Mouse (Mus musculus): ENCODE measurements around the gene Rpl19.

Gene Rpl19

DNA sequence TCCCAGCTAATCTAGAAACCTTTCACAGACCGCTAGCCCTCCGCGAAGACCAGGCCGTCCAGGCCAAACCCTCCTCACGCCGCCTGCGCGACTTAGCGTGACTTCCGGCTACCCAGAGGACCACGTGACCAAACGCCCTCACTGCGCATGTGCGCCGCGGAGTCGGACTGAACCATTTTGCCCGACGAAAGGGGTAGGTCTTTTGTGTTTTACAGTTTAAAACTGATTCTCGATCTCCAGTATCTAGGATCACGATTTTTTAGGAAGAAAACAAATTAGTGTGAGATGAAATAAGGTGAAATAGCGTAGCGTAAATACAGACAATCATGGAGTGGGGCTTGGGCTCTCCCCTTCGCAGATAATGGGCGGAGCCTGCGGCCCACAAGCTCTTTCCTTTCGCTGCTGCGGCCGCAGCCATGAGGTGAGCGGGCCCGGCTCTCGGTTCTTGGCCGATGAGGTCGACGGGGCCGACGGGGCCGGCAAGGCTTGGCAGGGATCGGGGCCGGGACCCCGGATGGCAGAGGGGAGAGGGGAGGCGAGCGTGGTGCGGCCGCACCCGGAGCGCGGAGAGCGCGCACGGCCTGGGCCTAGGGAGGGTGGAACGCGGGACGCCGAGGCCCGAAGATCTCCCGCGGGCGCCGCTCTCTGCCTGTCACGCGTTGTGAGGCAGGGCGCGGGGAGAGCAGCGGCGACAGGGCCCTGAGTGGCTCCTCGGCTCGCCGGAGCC is at the start of gene Rpl19:
TSS of gene Rpl19 (plus strand) at position 141 of the 727 bp plus-strand sequence.
- in situ Hi-C loops (cut with MseI, MboI): no loop called here

DNA sequence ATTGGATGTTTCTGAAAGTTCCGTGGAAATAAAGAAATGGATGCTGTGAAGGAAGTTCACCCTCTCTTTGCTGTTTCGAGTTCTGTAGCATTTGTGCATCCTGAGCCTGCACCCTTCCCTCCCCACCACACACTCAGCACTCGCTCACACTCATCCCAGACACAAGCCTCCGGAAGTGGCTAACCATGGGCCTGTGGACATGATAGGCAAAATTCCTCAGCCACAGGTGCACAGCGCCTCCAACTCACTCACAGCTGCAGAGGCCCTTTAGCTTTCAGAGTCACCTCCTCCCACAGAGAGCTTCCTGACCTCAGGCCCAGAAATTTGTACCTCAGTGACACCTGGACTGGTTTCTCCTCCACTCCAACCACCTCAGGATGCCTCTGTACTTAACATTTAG is 48.7 kb upstream of the Rpl19 start:
- in situ Hi-C loops (cut with MseI, MboI): no loop called here

DNA sequence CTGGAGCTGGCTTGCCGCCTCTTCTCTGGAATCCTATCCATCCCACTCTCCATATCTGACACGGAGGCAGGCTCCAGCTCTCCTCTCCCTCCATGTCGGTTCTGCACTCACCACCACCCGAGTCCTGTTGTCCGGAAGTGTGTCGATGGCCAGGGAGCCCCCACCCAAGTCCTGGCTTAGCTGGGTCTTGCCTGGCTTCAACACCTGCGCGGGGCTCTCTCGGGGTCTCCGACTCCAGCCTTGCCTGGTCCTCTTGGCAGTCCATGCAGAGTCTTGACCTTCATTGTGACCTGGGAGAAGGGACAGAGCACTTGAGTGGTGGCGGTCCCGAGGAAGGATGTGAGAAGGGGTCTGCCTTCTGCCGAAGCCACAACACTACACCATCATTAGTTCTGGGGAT is 48.1 kb upstream of the Rpl19 start:
- in situ Hi-C loops (cut with MseI, MboI): no loop called here

DNA sequence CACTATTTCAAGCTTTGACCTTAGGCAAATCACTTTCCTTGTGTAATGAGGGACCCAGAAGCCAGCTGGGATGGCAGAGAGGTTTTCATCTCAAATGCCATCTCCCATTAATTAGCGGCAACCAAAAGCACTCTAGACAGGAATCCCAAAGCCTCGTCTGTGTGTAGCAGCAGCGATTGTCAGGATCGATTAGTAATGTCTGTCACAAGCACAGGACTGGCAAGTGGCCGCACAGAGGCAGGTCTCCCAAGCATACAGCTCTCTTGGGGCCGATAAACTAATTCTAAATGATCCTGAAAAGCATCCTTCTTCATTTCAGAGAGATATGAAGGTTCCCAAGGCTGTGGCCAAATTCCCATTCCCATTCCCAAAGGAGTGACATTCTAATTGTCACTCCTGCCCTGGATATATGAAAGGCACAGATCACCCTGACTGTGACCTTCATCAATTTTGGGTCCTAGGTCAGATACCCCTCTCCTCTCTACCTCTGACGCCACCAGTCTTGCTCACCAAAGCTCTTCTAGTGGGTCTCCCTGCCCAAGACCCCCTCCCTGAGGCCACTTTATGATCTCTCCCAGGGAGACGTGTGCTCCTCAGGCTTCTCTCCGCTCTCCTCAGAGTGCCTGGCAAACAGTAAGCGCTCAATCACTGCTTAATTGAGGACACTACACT is 46.5 kb upstream of the Rpl19 start:
- in situ Hi-C loops (cut with MseI, MboI): no loop called here

DNA sequence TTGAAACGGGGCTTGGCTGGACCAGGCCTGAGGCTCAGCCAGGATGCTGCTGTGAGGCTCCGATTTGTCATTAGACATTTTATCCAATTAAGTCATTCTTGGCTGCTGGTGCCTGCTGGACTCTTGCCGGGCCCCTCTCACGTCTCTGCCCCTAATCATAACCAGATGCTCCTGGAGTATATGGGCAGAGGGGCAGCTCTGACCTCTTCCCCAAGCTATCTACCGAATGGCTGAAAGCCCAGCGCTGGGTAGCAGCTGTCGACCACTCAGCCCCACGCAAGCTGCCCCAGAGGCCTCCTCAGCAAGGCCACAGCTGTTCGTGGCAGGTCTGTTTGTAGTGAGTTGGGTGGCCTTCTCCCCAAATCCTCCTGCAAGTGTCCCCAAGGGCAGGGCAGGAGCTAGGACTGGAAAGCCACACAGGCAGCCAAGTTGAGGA is 46.0 kb upstream of the Rpl19 start:
- in situ Hi-C loops (cut with MseI, MboI): no loop called here

DNA sequence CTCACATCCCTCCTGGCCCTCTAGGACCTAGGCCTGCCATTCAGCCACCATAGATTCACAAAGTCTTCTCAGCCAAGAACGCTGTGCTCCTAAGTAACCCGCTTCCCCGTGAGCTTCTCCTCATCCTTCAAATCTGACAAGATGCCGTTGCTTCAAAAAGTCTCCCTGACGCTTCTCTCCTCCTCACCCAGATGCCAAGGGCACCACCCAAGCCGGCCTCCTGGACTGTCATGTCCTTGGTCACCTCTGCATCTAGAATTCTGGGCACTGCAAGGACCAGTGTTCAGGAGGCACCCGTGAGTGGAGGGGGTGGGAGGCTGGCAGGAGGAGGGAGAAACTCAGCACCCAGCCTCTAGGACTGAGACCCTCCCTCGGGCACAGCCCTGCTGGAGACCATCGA is 43.8 kb upstream of the Rpl19 start:
- in situ Hi-C loops (cut with MseI, MboI): no loop called here

DNA sequence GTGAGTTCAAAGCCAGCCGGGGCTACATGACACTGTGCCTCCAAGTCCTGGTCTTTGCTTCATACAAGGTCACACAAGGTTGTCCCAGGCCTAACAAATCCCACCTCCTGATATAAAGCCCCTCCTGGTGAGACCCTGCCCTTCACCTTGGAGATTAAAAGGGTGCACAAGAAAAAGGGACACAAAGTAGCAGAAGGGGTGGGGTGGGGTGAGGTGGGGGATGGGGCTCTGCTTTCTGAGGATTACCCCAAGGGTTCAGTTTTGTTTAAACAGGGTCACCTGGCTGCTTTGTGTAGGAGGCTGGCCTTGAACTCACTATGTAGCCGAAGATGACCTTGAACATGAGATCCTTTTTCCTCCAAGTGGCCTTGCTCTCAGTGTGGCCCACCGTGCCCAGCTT is 43.0 kb upstream of the Rpl19 start:
- in situ Hi-C loops (cut with MseI, MboI): no loop called here

DNA sequence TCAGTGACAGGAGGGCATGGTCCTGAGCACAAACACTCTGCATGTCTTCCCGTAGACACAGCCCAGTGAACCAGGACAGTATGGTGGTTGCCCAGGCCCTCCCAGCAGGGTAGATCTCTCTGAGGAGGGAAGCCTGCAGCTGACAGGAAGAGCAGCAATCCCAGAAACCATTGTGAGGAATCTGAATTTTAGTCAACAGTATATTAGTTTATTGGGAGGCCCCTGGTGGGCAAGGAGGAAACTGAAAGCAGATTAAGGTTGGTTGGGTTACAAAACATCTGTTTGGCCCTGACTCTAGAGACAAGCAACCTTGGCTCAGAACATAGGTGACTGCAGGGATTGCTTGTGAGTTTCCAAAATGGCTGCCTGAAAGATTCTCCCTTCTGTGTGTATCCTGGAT is 42.5 kb upstream of the Rpl19 start:
- in situ Hi-C loops (cut with MseI, MboI): no loop called here

DNA sequence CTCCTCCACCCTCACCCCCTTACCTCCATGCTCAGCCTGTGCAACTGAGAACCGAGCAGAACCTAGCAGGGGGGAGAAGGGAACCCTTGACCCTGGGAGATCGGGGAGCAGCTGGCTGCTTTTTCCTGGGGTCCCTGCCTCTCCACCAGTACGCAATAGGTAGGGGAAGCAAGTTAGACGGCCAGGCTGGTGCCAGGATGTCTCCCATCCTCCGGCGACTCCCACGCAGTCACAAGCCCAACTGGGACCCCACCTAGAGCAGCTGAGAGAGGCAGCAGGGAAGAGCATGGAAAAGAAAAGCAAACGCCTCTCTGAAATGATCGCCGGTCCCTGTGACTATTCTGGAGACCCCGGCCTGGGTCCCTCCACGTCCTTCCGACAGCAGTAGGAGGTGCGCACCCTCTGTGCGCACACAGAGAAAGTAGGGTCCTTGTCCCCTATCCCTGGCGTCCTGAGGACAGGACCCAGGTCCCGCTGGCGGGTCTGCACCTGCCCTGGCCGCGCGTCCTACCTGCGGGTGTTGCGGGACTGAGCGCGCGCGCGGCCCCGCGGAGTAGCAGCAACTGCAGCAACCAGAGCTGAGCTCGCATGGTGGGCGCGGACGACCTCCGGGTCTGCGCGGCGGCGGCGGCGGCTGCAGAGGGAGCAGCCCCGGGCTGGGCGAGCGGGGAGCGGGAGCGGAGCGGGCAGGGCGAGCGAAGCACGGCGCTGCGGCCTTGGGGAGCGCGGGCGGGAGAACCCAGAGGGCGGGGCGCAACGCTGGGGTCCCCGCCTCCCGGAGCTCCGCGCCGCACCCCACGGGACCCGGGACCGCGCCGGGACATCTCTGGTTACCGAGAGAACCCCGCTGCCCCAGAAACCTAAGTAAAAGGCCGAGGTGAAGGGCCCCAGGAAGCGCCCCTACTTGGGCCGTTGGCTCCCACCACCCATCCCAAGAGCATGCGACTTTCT is 40.5 kb upstream of the Rpl19 start, which contains the start of gene Plxdc1:
TSS of gene Plxdc1 (minus strand) at position 718 of the 951 bp plus-strand sequence.
- in situ Hi-C loops (cut with MseI, MboI): loop anchor here (5.0 kb wide), 1 partner anchor 49 kb away; no protein-coding TSS in a partner anchor

DNA sequence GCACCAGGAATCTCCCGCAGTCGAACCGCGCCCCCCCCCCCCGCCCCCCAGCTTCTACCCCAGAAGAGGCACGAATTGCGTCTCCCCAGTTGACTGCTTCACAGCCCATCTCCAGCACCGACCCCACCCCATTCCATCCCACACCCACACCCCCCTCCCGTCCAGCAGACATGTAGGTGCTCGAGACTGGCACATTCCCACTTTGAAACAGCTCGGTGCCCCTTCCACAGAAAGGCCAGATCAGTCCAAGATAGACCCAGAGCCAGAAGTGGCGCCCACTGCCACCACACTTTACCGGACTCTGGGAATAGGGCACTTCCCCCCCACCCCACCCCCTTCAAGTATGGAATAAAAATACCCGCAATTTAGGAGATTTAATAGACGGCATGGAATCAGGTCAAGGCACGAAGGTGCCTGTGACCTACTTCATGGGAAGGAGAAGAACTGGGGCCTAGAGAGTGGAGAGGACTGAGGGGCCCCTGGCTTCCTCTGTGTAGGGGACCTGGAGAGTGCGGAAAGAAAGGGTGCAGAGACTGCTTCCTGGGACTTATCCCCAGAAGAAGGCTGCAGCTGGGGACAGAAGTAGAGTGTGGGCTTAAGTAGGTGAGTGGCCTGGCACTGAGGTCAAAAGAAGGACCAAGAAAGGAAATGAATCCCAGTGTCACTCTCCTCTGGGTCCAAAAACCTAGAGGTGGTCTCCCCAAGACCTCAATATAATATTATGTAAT is 39.6 kb upstream of the Rpl19 start:
- in situ Hi-C loops (cut with MseI, MboI): loop anchor here (5.0 kb wide), 1 partner anchor 50 kb away; no protein-coding TSS in a partner anchor

DNA sequence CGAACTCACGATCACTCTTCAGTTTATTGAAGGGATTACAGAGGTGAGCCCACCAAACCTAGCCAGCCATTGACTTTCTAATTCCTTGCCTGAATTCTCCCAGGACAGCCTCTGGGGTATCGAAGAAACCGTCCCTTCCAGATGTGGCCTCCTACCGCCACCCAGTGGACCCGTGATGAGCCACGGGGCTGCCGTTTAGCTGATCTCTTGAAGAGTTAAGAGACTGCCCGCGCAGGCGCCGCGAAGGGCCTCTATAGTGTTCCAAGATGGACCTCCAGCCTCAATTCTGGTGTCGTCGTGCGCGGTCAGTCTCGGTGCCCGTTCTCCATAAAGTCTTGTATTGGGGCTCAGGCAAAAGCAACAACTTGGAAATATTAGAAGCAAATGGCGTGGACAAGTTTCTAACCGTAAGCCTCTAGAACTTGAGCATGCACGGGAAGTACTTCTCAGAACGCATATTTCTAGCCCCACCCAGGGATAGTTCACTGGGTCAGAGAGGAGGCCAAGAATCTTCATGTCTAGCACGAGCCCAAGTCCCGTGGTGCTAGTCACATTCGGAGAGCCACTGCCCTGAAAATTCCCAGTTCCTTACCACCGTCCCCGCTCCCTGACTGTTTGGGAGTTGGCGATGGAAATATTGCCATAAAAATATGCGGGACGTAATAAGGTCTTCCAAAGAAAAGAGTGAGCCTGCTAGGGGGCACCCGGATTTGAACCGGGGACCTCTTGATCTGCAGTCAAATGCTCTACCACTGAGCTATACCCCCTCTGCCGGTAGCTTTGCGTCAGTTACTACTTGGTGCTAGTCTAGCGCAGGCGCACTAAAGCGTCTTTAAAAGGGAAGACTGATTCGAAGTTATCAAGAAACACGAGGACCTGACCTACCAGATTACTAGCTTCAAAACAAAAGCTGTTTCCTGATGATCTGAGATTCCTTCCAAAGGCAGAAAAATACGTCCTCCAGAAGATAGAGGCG is 38.7 kb upstream of the Rpl19 start:
- in situ Hi-C loops (cut with MseI, MboI): loop anchor here (5.0 kb wide), 1 partner anchor 51 kb away; no protein-coding TSS in a partner anchor

DNA sequence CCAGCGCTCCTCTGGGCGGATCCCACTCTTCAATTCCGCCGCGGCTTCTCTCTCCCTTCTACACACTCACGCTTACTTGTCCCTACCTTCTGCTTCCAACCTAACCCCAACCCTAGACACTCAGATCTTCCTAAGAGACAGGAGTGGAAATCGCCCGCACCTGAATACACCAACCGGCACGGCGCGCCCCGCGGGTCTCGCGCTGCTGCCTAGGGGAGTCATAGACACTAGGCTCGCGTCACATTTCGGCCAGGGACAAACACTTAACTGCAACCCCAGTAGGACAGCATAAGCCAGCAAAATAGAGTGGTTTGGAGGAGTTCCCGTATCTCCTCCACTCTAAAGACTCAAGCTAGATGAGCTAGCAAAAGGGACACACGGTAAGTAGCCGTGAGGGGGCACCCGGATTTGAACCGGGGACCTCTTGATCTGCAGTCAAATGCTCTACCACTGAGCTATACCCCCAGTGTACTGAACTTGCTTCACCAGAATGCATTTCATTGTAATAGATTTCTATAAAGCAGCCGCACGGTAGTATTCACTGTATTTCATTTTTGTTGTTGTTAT is 37.9 kb upstream of the Rpl19 start:
- in situ Hi-C loops (cut with MseI, MboI): loop anchor here (5.0 kb wide), 1 partner anchor 51 kb away; no protein-coding TSS in a partner anchor

DNA sequence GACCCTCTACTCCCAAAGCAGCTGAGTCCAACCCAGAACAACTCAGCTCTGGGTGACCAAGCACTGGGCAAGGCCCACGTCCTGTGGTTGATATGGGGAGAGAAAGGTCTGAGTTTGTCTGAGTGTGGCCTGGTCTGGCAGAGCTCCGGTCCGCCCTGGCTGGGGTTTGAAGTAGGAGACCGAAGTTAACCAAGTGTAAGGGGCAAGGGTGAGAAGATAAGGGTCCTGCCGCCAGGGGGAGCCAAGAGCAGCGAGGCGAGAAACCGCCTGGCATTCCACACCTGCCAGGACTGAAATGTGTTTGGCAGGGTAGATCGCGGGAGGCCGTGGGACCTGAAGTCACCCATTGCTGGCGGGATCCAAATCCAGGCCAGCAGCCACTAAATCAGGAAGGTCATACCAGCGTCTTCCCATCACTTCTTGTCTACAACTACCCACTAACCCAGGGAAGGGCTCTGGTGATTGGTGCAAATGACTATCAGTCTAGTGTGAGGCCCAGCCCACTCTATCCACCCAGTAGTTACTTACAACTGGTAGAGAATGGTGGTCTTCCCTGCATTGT is 31.9 kb upstream of the Rpl19 start:
- in situ Hi-C loops (cut with MseI, MboI): no loop called here

DNA sequence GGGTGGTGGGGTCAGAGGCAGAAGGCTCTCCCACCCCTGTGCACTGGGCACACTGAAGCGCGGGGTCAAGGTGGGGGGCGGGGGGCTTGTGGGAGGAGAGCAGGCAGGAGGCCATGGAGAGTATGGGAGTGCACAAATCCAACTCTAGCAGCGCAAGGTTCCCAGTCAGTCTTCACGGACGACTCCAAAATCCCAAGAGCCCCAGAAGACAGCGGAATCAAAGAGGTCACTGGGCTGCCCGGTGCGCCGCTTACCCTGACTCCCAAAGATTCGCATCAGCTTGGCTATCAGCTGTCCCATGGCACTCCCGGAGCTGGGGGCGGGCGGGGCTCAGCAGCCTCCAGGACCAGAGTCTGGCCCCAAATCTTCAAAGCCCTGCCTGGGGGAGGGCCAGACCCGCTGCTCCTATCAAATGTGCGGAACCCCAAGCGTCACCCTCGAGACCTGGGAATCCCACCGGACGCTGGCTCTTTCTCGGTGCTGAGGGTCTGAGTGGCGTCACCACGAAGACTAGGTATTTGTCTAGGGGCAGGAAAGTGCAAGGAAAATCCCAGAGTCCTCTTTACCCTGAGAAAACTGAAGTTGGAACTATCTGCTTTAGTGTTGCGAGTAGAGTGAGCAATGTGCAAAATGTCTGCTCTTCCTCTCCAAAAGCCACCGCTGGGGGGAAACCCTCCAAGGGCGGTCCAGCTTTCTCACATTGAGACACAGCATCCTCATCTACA is 30.8 kb upstream of the Rpl19 start, which contains the start of gene Arl5c:
TSS of gene Arl5c (minus strand) at position 618 of the 725 bp plus-strand sequence.
- in situ Hi-C loops (cut with MseI, MboI): no loop called here

DNA sequence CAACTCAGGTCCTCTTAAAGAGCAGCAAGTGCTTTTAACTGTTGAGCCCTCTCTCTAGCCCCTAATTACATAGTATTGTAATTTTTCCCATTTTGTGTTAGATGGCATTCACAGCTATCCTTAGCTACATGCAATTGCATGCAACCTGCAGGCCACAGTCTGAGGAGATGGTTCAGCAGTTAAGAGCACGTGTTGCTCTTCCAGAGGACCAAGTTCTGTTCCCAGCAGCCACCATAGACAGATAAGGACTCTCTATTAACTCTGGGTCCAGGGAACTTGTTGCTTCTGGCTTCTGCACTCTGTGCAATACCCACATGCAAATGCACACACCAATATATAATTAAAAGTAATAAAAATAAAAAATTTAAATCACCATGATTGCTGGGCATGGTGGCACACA is 29.8 kb upstream of the Rpl19 start:
- in situ Hi-C loops (cut with MseI, MboI): no loop called here

DNA sequence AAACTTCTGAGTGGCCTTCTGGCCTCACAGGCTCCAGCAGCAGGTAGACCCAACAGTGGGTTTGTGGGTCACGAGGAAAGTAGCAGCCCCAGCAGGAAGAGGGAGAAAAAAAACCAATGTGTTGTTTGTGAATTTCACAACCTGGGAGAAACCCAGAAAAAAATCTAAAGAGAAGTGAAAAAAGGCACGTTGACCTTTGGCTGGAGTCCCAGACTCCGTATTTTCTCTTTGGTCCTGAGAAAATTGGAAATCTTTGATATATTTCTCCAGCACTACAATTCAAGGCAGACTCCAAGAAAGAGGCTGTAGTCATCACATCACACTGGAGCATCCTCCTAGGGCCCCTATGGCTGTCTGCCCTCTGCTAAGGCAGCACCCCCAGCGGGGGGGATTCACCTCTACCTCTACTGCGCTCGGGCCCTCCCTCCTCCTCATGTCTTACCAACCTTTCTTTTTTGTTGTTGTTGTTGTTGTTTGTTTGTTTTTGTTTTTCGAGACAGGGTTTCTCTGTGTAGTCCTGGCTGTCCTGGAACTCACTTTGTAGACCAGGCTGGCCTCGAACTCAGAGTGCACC is 29.0 kb upstream of the Rpl19 start:
- in situ Hi-C loops (cut with MseI, MboI): no loop called here

DNA sequence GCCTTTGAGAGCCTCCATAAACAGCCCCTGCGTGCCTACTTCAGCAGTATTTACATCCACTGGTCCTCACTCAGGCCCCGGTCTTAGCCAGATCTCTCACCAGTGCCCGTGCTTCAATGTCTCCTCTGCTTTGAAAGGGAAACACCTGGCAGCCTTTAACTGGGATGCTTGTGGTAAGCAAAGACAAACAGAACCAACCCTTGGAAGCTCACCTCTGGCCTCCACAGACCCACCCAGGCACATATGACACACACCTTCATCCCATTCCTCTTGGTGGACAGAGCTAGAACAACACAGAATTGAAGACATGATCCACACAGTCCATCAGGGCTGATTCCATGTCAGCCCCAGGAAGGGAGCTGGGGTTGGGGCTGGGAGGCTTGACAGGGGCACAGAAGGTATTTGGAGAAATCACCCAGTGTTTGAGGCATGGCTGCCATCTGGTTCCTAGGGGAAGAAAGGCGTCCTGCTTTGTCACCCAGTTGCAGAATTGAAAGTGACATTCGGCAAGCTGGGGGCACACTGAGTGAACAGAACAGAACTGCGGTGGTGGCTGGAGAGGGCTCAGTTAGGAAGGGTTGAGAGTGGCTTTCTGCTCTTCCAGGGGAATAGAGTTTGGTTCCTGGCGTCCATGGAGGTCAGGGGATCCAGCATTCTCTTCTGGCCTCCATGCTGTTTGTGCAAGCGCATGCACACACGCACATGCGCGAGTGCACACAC is 28.3 kb upstream of the Rpl19 start:
- in situ Hi-C loops (cut with MseI, MboI): no loop called here

Measured in mouse trophoblast stem cell (cell line).